Mouse (Mus musculus) Patski (cell line): ENCODE measurements around the gene Cfap300. TPM values are rescaled to one million over a fixed set of nuclear protein-coding genes. Genes with fewer than 3 reads are reported as not detected.

ENCODE experiments used
- ATAC-seq: fragments of 100-300 bp; one replicate; pipeline ENCODE4 v1.8.0; 2021
- CTCF ChIA-PET: fragments of 350-600 bp; sonication (Branson Sonifier 250); formaldehyde crosslinking; loops from one replicate; lab custom pipeline; 2022; ENCODE audit warnings: inconsistent platforms; lab: Charles Lee
- POLR2A ChIA-PET: fragments of 350-600 bp; sonication (Branson Sonifier 250); formaldehyde crosslinking; loops from one replicate; lab custom pipeline; 2022; ENCODE audit warnings: antibody characterized with exemption, inconsistent platforms; lab: Charles Lee
- DNase-seq: peaks from one replicate; pipeline ENCODE4 v3.0.0-alpha.2; 2011; ENCODE audit warnings: low read depth, low spot score
- H3K27me3 ChIP-seq: fragments of 371-371 bp; one replicate; pipeline ENCODE4 v1.5.1; 2021
- CTCF ChIP-seq: fragments of 100-300 bp; IDR thresholded peaks from one replicate; pipeline ENCODE4 v1.5.1; 2021
- in situ Hi-C: fragments of 300-500 bp; cut with MboI; formaldehyde crosslinking; loops from 3 replicates; pipeline ENCODE4 v1.11.1; 2018; ENCODE audit warnings: low pct_unique_long_range_greater_than_20kb, mixed read lengths
- polyA plus RNA-seq: library from polyadenylated mRNA; unstranded; gene quantifications from one replicate; pipeline ENCODE4 v1.2.3, GENCODE M21; 2021

Gene Cfap300
- polyA plus RNA-seq, 1 experiment from 2014 or later: 16.5 TPM

DNA sequence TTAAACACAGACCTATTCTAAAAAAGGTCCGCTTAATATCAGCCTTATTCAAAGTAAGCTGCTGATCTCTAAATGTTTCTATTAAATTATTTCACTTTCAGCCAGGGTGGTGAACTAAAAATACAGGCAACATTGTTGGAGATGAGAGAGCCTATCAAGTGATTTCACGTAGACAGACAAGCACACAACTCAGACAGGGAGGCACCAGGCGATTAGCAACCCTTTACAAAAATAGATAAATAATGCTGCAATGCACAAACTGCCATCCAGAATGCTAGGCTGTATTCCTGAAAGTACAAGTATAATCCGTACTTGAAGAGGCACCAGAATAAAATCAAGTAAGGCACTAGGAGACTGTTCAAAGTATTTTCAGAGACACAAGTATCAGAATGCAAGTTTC is 58.3 kb downstream of the Cfap300 start:
- in situ Hi-C loops: no loop called here
- ChIA-PET POLR2A (no interaction called here), CTCF (no interaction called here)
- no peak for TF ChIP-seq CTCF
- DNase-seq (no peak), ATAC-seq (no peak)
- no peaks in the 10 kb centered on the region for H3K27me3 ChIP-seq

GRCm38 (mm10) chr9:7983665-7984064 is 59.0 kb downstream of the Cfap300 start:
- TF ChIP-seq CTCF: no peak
- ChIA-PET CTCF (no interaction called here), POLR2A (no interaction called here)
- DNase-seq (no peak), ATAC-seq (no peak)
- no peaks in the 10 kb centered on the region for H3K27me3 ChIP-seq
- in situ Hi-C loops: no loop called here

GRCm38 (mm10) chr9:7980162-7980561 is 62.5 kb downstream of the Cfap300 start:
- TF ChIP-seq CTCF: no peak
- DNase-seq (no peak), ATAC-seq (no peak)
- POLR2A ChIA-PET: interaction anchor here (1.5 kb wide), 1 partner anchor 12 kb away, joined by 5 read pairs; no protein-coding TSS in a partner anchor
- CTCF ChIA-PET: interaction anchor here (1.0 to 1.7 kb wide), 2 partner anchors 18 to 228 kb away, joined by 3 to 4 read pairs; no protein-coding TSS in a partner anchor
- in situ Hi-C loops: no loop called here
- no peaks in the 10 kb centered on the region for H3K27me3 ChIP-seq

GRCm38 (mm10) chr9:7979153-7979916 is 63.3 kb downstream of the Cfap300 start:
- DNase-seq (peak; percentile 35), ATAC-seq (peak; percentile 70)
- ChIA-PET CTCF (interaction anchor here (0.8 to 1.7 kb wide), 2 partner anchors 9 to 19 kb away, joined by 3 to 4 read pairs; no protein-coding TSS in a partner anchor), POLR2A (interaction anchor here (1.5 kb wide), 1 partner anchor 12 kb away, joined by 5 read pairs; no protein-coding TSS in a partner anchor)
- TF ChIP-seq CTCF: no peak
- in situ Hi-C loops: no loop called here
- H3K27me3 ChIP-seq: no peaks in the 10 kb centered on the region

DNA sequence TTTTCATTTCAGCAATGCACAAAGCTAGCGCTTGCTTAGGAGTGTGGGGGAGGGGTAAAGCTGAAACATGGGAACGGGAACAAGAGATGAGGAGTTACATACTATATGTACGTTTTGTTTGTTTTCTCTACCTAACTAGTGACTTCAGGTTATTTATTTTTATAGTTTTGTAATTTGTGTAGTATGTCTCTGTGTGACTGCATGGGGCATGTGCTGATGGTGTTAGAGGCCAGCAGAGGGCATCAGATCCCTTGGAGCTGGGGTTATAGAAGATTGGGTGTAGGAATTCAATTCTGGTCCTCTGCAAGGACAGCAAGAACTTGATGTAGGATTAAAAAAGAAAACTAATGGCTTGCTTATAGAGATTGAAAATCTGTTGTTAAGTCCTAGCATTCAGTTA is 64.1 kb downstream of the Cfap300 start:
- in situ Hi-C loops: no loop called here
- peak; percentile 52 for ATAC-seq
- DNase-seq: no peak
- CTCF ChIA-PET: interaction anchor here (0.9 to 1.4 kb wide), 2 partner anchors 10 to 19 kb away, joined by 3 to 5 read pairs; no protein-coding TSS in a partner anchor
- POLR2A ChIA-PET: no interaction called here
- peak; percentile 75 for TF ChIP-seq CTCF
- no peaks in the 10 kb centered on the region for H3K27me3 ChIP-seq

DNA sequence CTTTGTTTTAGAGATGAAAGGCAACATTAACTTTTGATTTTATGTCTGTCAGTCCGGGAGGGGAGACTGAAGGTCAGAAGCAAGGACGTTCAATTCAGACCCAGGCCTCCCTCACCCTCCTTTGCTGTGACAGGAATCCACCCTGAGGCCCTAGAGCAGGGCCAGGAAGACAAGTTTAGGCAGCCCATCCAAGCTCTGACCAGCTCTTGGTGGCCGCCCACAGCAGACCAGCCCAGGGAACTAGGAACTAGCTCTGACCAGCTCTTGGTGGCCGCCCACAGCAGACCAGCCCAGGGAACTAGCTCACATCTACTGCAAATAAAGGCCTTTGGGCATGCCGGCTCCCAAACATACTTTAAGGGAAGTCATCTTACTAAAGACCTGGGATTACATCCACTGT is 65.0 kb downstream of the Cfap300 start:
- in situ Hi-C loops: no loop called here
- DNase-seq (no peak), ATAC-seq (no peak)
- TF ChIP-seq CTCF: no peak
- ChIA-PET POLR2A (interaction anchor here (0.6 to 1.9 kb wide), 2 partner anchors 27 to 141 kb away, joined by 3 to 5 read pairs; partner anchors contain the start of genes Birc2 and Yap1), CTCF (interaction anchor here (0.8 to 1.4 kb wide), 3 partner anchors 9 to 30 kb away, joined by 3 to 5 read pairs (median 3); no protein-coding TSS in a partner anchor)
- no peaks in the 10 kb centered on the region for H3K27me3 ChIP-seq

GRCm38 (mm10) chr9:7971993-7972392 is 70.6 kb downstream of the Cfap300 start:
- in situ Hi-C loops: no loop called here
- ATAC-seq: no peak
- no peak for DNase-seq
- POLR2A ChIA-PET: interaction anchor here (0.6 kb wide), 1 partner anchor 24 kb away, joined by 3 read pairs; no protein-coding TSS in a partner anchor
- CTCF ChIA-PET: interaction anchor here (1.2 kb wide), 1 partner anchor 9 kb away, joined by 5 read pairs; no protein-coding TSS in a partner anchor
- no peak for TF ChIP-seq CTCF
- H3K27me3 ChIP-seq: no peaks in the 10 kb centered on the region

Other genes starting within 250 kb of the Cfap300 start
- gene Birc2, start 205.8 kb downstream of the Cfap300 start, polyA plus RNA-seq: 37.1 TPM
- 12.9 TPM for gene Birc3, start 169.6 kb downstream of the Cfap300 start, polyA plus RNA-seq
- 80.0 TPM for gene Yap1, start 38.2 kb downstream of the Cfap300 start, polyA plus RNA-seq
- gene Cep126, start 91.5 kb upstream of the Cfap300 start, polyA plus RNA-seq: 4.0 TPM